Mouse (Mus musculus) embryonic facial prominence, embryonic 10.5 days (tissue): ENCODE measurements around the gene Lrtm1. TPM values are rescaled to one million over a fixed set of nuclear protein-coding genes. Genes with fewer than 3 reads are reported as not detected.

Source experiments
- DNase-seq: peaks from one replicate; pipeline ENCODE4 v3.0.0-alpha.2; 2017; ENCODE audit warnings: low spot score
- H3K27ac ChIP-seq: fragments of 300-500 bp; sonication (generic); replicated peaks from 2 replicates; pipeline ENCODE4 v1.5.1; 2016; ENCODE audit warnings: mild to moderate bottlenecking
- H3K27me3 ChIP-seq: fragments of 300-500 bp; sonication (generic); replicated peaks from 2 replicates; pipeline ENCODE4 v1.6.1; 2016; ENCODE audit warnings: low read depth, mild to moderate bottlenecking; ENCODE audit not compliant: poor library complexity, severe bottlenecking
- H3K36me3 ChIP-seq: fragments of 300-500 bp; sonication (generic); replicated peaks from 2 replicates; pipeline ENCODE4 v1.6.1; 2016; ENCODE audit warnings: mild to moderate bottlenecking, moderate library complexity
- H3K4me1 ChIP-seq: fragments of 300-500 bp; sonication (generic); 2 replicates; pipeline ENCODE4 v1.6.1; 2016
- H3K4me3 ChIP-seq: fragments of 300-500 bp; sonication (generic); 2 replicates; pipeline ENCODE4 v1.5.1; 2016; ENCODE audit warnings: mild to moderate bottlenecking, moderate library complexity
- H3K9me3 ChIP-seq: fragments of 300-500 bp; sonication (generic); 2 replicates; pipeline ENCODE4 v1.6.1; 2016; ENCODE audit warnings: mild to moderate bottlenecking
- WGBS: fragments of 180-500 bp; shearing (Covaris S2); methylation state at CpG from one replicate; pipeline ENCODE4 v1.1.7; 2016; 5-methylcytosine and 5-hydroxymethylcytosine counted together
- polyA plus RNA-seq: library from polyadenylated mRNA; unstranded; fragments of >200 nt; fragmentation: Nextera tagmentation; extraction: Ambion mirVana; gene quantifications from 2 replicates; pipeline ENCODE4 v1.2.1, GENCODE M21; 2016

Gene Lrtm1
- polyA plus RNA-seq, 1 experiment from 2014 or later: 0.16 TPM

DNA sequence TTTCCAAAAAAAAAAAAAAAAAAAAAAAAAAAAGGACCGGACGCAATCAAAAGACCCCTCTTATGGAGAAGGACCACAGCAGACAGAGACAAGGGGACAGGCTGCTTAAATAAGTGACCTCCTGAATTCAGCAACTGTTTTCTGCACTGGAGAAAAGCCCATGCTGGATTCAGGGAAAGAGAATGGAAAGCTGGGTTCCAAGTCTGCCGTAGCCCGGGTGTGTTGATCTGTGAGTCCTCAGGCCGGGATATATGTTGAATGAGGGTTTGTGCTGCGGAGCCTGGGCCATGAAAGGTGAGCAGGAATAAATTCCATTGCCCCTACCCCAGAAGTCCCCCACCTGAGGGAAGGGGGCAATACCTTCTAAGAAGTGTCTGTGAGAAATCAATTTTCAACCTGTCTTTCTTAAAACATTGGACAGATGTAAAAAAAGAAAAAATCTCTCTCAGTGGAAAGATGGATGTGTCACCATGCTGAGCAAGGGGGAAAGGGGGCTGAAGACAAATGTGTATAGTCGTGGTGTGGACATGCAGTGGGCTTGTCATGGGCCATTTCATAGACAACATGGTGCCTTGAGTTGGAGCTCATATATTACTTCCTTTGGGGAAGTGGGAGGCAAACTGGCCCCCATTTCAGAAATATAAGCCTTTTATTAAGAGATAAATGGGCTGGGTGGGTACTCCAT lies 450 bp downstream of the Lrtm1 start:
- WGBS: 31% methylated on average over 7 of the region's 7 CpGs
- no peak overlapping the region for H3K27ac ChIP-seq
- DNase-seq: no peak
- no peaks in the 10 kb centered on the region for H3K27me3 ChIP-seq
- no peak overlapping the region for H3K4me3 ChIP-seq
- H3K4me1 ChIP-seq: peaks cover 33% of the 10 kb centered on the region
- no peaks in the 10 kb centered on the region for H3K9me3 ChIP-seq
- no peaks in the 10 kb centered on the region for H3K36me3 ChIP-seq

DNA sequence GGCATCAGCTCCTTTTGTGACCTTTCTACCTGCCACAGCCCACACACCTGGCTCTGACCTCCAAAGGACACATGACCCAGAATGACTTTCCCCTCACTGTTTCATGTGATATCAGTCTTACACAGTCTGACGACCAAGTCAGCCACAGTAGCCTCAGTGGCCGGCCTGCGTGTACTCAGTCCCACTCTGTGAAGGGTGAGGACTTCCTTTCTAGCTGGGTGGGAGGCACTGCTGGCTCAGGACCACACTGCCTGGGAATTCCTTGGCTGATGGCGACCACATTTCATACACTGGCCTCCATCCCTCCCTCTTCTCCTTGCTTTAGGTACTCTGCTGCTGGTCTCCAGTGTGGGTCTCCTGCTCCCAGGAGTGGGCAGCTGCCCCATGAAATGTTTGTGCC lies 3.3 kb downstream of the Lrtm1 start:
- H3K27ac ChIP-seq: no peak overlapping the region

DNA sequence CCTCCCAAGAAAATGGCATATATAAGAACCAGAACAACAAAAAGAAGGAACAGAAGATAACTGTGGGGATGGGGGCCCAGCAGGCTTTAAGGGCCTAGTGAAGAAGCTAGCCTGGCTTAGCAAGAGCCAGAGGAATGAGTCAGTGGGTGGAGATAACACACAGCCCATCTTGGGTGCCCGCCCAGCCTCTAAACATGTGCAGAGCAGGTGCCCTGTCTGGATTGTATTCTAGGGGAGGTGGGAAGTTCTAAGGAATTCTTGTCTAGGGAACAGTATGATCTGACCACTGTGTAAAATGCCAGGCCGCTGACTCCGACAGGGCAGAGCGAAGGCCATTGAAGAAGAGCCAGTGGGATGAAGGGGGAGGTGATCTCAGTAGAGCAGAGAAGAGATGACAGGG lies 5.2 kb downstream of the Lrtm1 start:
- DNase-seq: no peak
- 93% methylated on average over 4 of the region's 4 CpGs for WGBS
- H3K4me3 ChIP-seq: no peak overlapping the region
- H3K27ac ChIP-seq: no peak overlapping the region
- no peaks in the 10 kb centered on the region for H3K27me3 ChIP-seq
- H3K9me3 ChIP-seq: no peaks in the 10 kb centered on the region
- peaks cover 10% of the 10 kb centered on the region for H3K4me1 ChIP-seq
- H3K36me3 ChIP-seq: no peaks in the 10 kb centered on the region

More for the DNA sequence above, 3.3 kb downstream of the Lrtm1 start:
- no peaks in the 10 kb centered on the region for H3K9me3 ChIP-seq
- H3K4me1 ChIP-seq: peaks cover 27% of the 10 kb centered on the region
- no peak overlapping the region for H3K4me3 ChIP-seq
- WGBS: 87% methylated on average over 4 of the region's 4 CpGs
- H3K27me3 ChIP-seq: no peaks in the 10 kb centered on the region
- H3K36me3 ChIP-seq: no peaks in the 10 kb centered on the region
- DNase-seq: no peak

DNA sequence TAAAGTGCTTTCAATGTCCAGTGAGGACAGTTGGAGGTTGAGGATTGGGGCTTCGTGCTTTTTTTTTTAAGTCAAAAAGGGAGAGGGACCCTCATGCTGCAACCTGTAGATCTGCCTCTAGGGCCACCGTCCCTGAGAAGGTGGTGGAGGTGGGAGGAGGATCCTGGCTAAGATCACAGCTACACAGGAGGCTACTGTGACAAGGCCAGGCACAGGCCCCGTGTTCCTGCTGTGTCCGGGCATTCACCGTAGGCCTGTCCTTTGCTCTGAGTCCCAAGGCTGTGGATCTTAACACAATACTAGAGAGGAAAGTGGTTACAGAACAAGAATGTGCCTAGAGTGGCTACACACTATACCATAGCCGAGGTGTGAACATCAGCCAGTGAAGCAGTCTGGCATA lies 7.3 kb downstream of the Lrtm1 start:
- H3K9me3 ChIP-seq: no peaks in the 10 kb centered on the region
- H3K36me3 ChIP-seq: no peaks in the 10 kb centered on the region
- 85% methylated on average over 6 of the region's 6 CpGs for WGBS
- no peak overlapping the region; the same call in 1 of the 2 replicates for H3K27ac ChIP-seq
- no peaks in the 10 kb centered on the region for H3K27me3 ChIP-seq
- DNase-seq: no peak
- peaks cover 18% of the 10 kb centered on the region for H3K4me1 ChIP-seq
- no peak overlapping the region for H3K4me3 ChIP-seq

DNA sequence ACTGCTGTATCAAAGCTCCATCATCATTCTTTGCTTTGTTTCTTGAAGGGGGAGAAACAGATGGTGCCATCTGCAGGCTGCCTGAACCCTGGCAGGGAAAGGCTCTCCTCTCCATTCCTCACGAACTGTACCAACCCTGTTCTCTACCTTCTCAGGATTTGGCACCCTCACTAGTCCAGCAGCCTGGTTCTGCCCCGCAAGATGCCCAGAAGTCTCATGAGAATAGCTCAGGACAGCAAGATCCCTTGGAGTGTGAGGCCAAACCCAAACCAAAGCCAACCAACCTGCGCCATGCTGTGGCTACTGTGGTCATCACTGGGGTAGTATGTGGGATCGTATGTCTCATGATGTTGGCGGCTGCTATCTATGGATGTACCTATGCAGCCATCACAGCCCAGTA lies 9.3 kb downstream of the Lrtm1 start:
- H3K27ac ChIP-seq: peak overlapping the region; percentile 54
- H3K36me3 ChIP-seq: no peaks in the 10 kb centered on the region
- DNase-seq: no peak
- 89% methylated on average over 5 of the region's 5 CpGs for WGBS
- H3K27me3 ChIP-seq: no peaks in the 10 kb centered on the region
- H3K4me1 ChIP-seq: peaks cover 24% of the 10 kb centered on the region
- no peaks in the 10 kb centered on the region for H3K9me3 ChIP-seq
- H3K4me3 ChIP-seq: no peak overlapping the region

DNA sequence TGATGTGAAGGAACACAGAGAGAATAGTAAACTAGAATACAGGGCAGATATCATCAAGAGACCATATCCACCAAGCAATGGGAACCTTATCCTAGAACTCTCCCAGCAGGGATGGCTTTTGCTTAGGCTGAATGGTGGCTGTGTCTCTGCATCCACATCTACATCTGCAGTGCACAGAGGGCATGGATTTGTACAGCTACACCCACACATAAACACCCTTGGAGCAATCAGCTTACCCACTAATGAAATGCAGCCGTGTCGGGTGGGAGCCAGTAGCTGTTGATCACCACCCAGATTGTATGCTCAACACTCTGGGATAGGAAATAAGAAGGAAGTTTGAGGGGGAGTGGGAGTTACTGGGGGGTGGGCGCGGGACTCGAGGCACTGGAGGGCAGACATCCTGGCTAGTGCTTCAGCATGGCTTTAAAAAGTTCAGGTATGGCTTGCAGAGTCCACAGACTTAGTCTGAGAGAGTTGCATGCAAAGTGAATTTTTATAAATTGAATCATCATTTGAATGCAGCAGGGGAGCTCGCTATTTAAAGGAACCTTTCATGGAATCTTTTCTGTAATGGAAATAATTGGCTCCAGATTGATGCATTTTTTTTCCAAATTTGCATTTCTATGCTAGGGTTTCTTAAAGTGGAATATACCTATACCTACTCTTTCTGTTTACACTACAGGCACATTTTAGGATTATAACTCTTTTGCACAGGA lies 10.5 kb downstream of the Lrtm1 start:
- Histone ChIP-seq H3K9me3 (no peaks in the 10 kb centered on the region), H3K4me1 (peaks cover 24% of the 10 kb centered on the region), H3K36me3 (no peaks in the 10 kb centered on the region), H3K27ac (peak overlapping the region; percentile 81), H3K27me3 (no peaks in the 10 kb centered on the region), H3K4me3 (no peak overlapping the region)
- 52% methylated on average over 6 of the region's 6 CpGs for WGBS
- DNase-seq: peak; percentile 46

DNA sequence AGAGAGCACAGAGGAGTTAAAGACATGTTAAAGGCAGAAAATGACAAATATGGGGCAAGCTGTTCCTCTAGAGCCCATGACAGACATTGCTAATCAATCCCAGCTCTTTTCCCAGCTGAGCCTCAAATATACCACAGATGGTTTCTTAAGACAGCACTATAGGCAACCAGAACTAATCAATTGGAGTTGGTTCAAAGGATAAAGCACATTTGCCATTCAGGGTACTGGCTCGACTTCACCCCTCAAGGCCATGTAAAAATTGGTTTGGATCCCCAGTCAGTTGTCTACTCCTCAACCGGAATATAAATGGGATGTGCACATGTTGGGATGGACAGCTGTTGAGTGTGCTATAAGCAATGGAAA lies 11.1 kb downstream of the Lrtm1 start:
- Histone ChIP-seq H3K4me1 (peaks cover 24% of the 10 kb centered on the region), H3K27me3 (no peaks in the 10 kb centered on the region), H3K4me3 (no peak overlapping the region), H3K9me3 (no peaks in the 10 kb centered on the region), H3K36me3 (no peaks in the 10 kb centered on the region), H3K27ac (peak overlapping the region; percentile 81)
- peak; percentile 40 for DNase-seq
- WGBS: 50% methylated on average over 2 of the region's 2 CpGs

DNA sequence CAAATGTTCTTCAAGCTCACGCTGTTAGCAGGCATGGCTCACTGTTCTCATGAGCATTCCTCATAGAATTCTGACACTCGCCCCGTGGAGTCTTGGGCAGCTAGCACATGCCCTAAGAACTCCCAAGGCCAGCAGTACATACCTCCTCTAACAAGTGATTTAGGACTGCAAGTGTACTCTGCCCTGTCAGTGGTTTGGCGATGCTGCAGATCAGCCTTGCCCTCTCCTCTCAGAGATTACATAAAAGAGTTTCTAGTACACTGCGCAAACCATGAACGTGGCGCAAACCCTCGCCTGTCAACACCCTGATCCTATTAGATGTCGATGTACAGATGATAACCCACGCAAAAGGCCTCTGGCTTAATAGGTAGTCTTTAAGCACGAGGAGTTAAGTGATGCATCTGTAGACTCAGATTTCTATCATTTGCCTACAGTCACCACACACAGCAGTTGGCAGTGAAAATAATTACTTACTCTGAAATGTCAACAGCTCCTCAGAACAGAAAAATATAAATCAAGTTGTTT lies 11.9 kb downstream of the Lrtm1 start:
- Histone ChIP-seq H3K9me3 (no peaks in the 10 kb centered on the region), H3K4me3 (no peak overlapping the region), H3K27me3 (no peaks in the 10 kb centered on the region), H3K27ac (no peak overlapping the region), H3K36me3 (no peaks in the 10 kb centered on the region), H3K4me1 (peaks cover 24% of the 10 kb centered on the region)
- WGBS: 77% methylated on average over 11 of the region's 11 CpGs
- DNase-seq: no peak

DNA sequence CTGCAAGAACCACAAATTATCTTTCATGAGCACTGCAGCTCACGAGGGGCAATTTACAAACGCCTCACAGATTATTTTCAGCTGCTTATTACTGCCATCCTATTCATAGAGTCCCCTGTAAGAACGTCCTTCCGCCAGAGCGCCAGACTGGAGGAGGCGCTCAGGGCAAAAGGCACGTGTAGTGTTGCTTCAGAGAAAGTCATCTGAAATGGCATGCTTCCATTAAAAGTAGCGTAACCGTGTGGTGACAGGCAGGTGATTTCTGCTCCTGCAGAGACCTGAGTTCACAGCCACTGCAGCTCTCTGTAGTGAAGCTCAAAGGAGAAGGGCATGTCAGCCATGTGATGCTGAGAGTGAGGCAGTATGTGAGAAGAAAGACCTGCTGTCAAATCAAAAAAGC lies 12.5 kb downstream of the Lrtm1 start:
- Histone ChIP-seq H3K27ac (no peak overlapping the region), H3K4me1 (peaks cover 24% of the 10 kb centered on the region), H3K27me3 (no peaks in the 10 kb centered on the region), H3K4me3 (no peak overlapping the region), H3K36me3 (no peaks in the 10 kb centered on the region), H3K9me3 (no peaks in the 10 kb centered on the region)
- WGBS: 73% methylated on average over 9 of the region's 9 CpGs
- DNase-seq: no peak

DNA sequence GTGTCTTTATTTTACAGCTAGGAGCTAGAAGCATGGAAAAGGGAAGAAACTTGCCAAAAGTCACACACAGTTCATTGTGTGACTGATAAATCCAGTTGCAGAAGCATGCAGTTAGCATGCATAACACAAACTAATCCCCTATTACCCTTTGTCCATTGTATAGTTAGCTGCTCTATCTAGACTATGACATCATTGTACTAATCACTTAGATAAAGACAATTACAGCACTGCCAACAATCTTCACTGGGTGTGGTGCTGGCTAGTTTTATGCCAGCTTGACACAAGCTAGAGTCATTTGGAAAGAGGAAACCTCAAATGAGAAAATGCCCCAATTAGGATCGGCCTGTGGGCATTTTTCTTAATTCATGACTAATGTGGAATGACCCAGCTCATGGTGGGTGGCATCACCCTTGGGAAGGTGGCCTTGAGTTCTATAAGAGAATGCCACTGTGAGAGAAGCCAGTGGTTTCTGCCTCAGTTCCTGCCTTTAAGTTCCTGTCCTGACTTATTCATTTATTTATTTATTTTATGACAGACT lies 13.9 kb downstream of the Lrtm1 start:
- Histone ChIP-seq H3K27me3 (no peaks in the 10 kb centered on the region), H3K4me1 (peaks cover 22% of the 10 kb centered on the region), H3K36me3 (no peaks in the 10 kb centered on the region), H3K27ac (no peak overlapping the region), H3K4me3 (no peak overlapping the region), H3K9me3 (no peaks in the 10 kb centered on the region)
- 88% methylated on average over 1 of the region's 1 CpGs for WGBS
- DNase-seq: no peak

DNA sequence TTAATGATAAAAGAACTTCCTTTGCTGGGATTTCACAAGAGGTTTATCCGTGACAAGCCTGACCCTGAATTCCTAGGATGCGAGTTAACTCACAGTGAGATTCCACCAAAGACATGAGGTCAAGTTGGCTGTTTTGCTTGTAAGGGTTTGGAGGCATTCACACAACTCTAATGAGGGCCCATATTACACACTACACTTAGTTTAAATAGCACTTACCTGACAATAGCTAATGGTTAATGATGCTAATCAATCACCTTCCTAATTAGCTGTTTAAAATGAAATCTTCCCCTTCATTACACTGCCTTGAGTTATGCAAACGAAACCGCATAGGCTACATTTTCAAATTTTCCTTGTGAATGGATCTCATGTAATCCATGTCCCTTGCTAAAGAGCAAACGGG lies 20.2 kb downstream of the Lrtm1 start:
- H3K27ac ChIP-seq: no peak overlapping the region
- DNase-seq: no peak
- no peaks in the 10 kb centered on the region for H3K9me3 ChIP-seq
- H3K4me1 ChIP-seq: peaks cover 21% of the 10 kb centered on the region
- no peaks in the 10 kb centered on the region for H3K36me3 ChIP-seq
- no peaks in the 10 kb centered on the region for H3K27me3 ChIP-seq
- WGBS: 64% methylated on average over 5 of the region's 5 CpGs
- H3K4me3 ChIP-seq: no peak overlapping the region

DNA sequence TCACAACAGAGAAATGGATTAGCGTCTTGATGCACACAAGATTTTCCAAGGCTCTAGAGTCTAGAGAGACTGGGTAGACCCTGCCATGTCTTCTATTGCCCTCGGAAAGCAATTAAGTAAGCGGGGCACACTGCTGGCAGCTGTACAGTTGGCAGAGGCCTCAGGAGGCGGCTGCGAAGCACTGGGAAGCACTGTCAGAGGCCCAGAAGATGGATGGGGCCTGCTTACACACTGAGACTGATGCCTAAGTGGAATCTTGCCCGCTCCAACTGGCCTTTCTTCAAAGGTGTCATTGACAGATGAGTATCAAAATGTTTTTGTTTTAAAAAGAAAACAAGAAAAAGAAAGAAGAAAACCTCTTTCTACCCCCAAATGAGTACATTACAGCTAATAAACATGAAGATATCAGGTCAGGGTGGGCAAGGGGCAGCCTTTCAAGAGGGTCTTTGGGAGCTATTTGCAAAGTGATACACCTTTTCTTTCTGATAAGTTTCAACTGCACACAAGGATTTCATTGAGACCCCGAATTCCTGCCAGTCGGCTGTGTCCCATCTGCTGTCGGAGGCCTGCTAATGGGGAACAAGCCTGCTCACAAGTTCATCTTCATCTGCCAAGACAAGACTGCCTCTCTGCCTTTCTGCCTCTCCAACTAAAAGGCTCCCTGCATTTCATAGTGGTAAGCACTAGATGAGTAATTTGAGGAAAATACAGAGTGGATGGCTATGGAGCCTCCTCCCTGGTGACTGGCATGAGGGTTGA lies 22.8 kb downstream of the Lrtm1 start:
- Histone ChIP-seq H3K9me3 (no peaks in the 10 kb centered on the region), H3K4me3 (no peak overlapping the region), H3K36me3 (no peaks in the 10 kb centered on the region), H3K27ac (no peak overlapping the region), H3K4me1 (peaks cover 21% of the 10 kb centered on the region), H3K27me3 (no peaks in the 10 kb centered on the region)
- DNase-seq: no peak
- WGBS: 73% methylated on average over 9 of the region's 9 CpGs
